Mouse (Mus musculus) testis, adult 2 months (tissue): ENCODE measurements around the gene B4galt2.

Source experiments
- CTCF ChIP-seq: fragments of 200-500 bp; IDR thresholded peaks from 2 replicates; pipeline ENCODE4 v1.5.1; 2012; ENCODE audit warnings: low read depth, mild to moderate bottlenecking, inconsistent platforms, low read length, moderate library complexity; ENCODE audit not compliant: control insufficient read depth, insufficient read depth, insufficient replicate concordance
- POLR2A ChIP-seq: fragments of 200-500 bp; IDR thresholded peaks from 2 replicates; pipeline ENCODE4 v1.6.1; 2012; ENCODE audit warnings: low read depth, mild to moderate bottlenecking, inconsistent platforms, low read length, moderate library complexity; ENCODE audit not compliant: control insufficient read depth

- TF ChIP-seq POLR2A (no peak), CTCF (no peak)
Measured at GRCm38 (mm10) chr4:117904094-117904493, 20.8 kb upstream of the B4galt2 start.
